Mouse (Mus musculus) liver, embryonic 14.5 days (tissue): ENCODE data around the gene Stxbp4. TPM values are rescaled to one million over a fixed set of nuclear protein-coding genes. Genes with fewer than 3 reads are reported as not detected.

ENCODE experiments used
- ATAC-seq: fragments of 200-750 bp; cut with Nextera tagmentation; 2 replicates; pipeline ENCODE4 v1.8.0; 2017; ENCODE audit warnings: moderate number of reproducible peaks, mild to moderate bottlenecking, moderate library complexity; ENCODE audit not compliant: insufficient read depth
- DNase-seq, 3 experiments: peaks; one replicate each; pipeline ENCODE4 v3.0.0-alpha.2; 2012 to 2013; ENCODE audit warnings: low read depth in 3 of 3, low spot score in 3 of 3
- H3K27ac ChIP-seq: fragments of 300-500 bp; sonication (generic); 2 replicates; pipeline ENCODE4 v1.5.1; 2014; ENCODE audit warnings: moderate library complexity, mild to moderate bottlenecking, control low read depth, inconsistent platforms
- H3K27me3 ChIP-seq: fragments of 300-500 bp; sonication (generic); 2 replicates; pipeline ENCODE4 v1.6.1; 2014; ENCODE audit warnings: mild to moderate bottlenecking, low read length, moderate library complexity; ENCODE audit not compliant: control insufficient read depth, insufficient read depth
- H3K36me3 ChIP-seq: fragments of 300-500 bp; sonication (generic); replicated peaks from 2 replicates; pipeline ENCODE4 v1.6.1; 2014; ENCODE audit warnings: low read depth; ENCODE audit not compliant: control insufficient read depth, insufficient read depth
- H3K4me1 ChIP-seq, 2 experiments: fragments of 200-500 bp in 1 of 2; fragments of 300-500 bp in 1 of 2; sonication (generic) in 1 of 2; replicated peaks; 2 replicates each; pipeline ENCODE4 v1.6.1; 2012 to 2014; ENCODE audit warnings: antibody characterized with exemption in 1 of 2, inconsistent platforms in 1 of 2, low read length in 1 of 2; ENCODE audit not compliant: control insufficient read depth in 2 of 2, insufficient read depth in 2 of 2
- H3K4me2 ChIP-seq: fragments of 300-500 bp; sonication (generic); 2 replicates; pipeline ENCODE4 v1.6.1; 2014; ENCODE audit warnings: low read depth, mild to moderate bottlenecking, control low read depth, moderate library complexity
- H3K4me3 ChIP-seq, 2 experiments: fragments of 200-500 bp in 1 of 2; fragments of 300-500 bp in 1 of 2; sonication (generic) in 1 of 2; 2 replicates each; pipeline ENCODE4 v1.5.1; 2012 to 2014; ENCODE audit warnings: low read depth in 2 of 2, low read length in 2 of 2, mild to moderate bottlenecking in 2 of 2, control low read depth in 1 of 2, inconsistent platforms in 1 of 2, moderate library complexity in 1 of 2; ENCODE audit not compliant: insufficient read depth in 1 of 2
- H3K9ac ChIP-seq: fragments of 300-500 bp; sonication (generic); replicated peaks from 2 replicates; pipeline ENCODE4 v1.6.1; 2014; ENCODE audit warnings: mild to moderate bottlenecking, control low read depth, moderate library complexity
- H3K9me3 ChIP-seq: fragments of 300-500 bp; sonication (generic); 2 replicates; pipeline ENCODE4 v1.6.1; 2016; ENCODE audit warnings: low read length, mixed read lengths; ENCODE audit not compliant: control insufficient read depth
- CTCF ChIP-seq: IDR thresholded peaks from 2 replicates; pipeline ENCODE4 v1.5.1; 2016; ENCODE audit warnings: antibody characterized with exemption, low read depth, control low read depth
- EP300 ChIP-seq: IDR thresholded peaks from 2 replicates; pipeline ENCODE4 v1.6.1; 2016; ENCODE audit warnings: antibody characterized with exemption, low read depth
- WGBS: fragments of 180-500 bp; shearing (Covaris S2); extraction: QIAGEN DNeasy Blood & Tissue Kit; methylation state at CpG from one replicate; pipeline ENCODE4 v1.1.7; 2014; ENCODE audit not compliant: insufficient replicate concordance; 5-methylcytosine and 5-hydroxymethylcytosine counted together
- polyA plus RNA-seq, 2 experiments: library from polyadenylated mRNA; depleted of rRNA in 1 of 2; stranded (reverse) in 1 of 2; unstranded in 1 of 2; fragments of >200 nt; fragmentation: Nextera tagmentation in 1 of 2; extraction: Ambion mirVana in 1 of 2; gene quantifications; 2 replicates each; pipeline versions ENCODE4 v1.2.1 to v1.2.3; 2012 to 2014

Gene Stxbp4
- polyA plus RNA-seq, 2 experiments, result 2.6 to 6.2 TPM

DNA sequence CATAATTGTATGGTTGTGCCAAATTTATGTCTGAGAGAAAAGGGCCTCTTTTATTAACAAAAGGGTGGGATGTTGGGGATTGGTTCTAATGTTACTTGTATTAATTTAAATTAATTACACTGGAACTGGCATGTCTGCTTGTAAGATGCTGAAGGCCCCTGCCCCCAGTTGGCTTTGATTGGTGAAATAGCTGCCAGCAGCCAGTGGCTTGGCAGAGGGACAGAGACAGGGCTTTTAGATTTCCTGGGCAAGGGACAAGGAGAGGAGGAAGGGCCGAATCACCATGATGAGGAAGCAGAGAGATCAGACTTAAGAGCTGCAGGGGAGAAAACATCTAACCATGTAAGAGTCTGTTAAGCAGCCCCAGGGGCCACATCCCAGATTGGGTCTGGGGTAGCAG lies 46.9 kb downstream of the Stxbp4 start:
- no peaks in the 10 kb centered on the region for H3K27me3 ChIP-seq
- H3K27ac ChIP-seq, result no peak overlapping the region
- H3K4me3 ChIP-seq, result no peak overlapping the region
- H3K36me3 ChIP-seq, result no peaks in the 10 kb centered on the region
- no peak overlapping the region for H3K9ac ChIP-seq
- no peaks in the 10 kb centered on the region for H3K9me3 ChIP-seq
- TF ChIP-seq CTCF (no peak), EP300 (no peak)
- no peak for DNase-seq
- H3K4me1 ChIP-seq, result no peaks in the 10 kb centered on the region
- 58% methylated on average over 1 of the region's 1 CpGs for WGBS
- ATAC-seq, result no peak
- no peak overlapping the region for H3K4me2 ChIP-seq

DNA sequence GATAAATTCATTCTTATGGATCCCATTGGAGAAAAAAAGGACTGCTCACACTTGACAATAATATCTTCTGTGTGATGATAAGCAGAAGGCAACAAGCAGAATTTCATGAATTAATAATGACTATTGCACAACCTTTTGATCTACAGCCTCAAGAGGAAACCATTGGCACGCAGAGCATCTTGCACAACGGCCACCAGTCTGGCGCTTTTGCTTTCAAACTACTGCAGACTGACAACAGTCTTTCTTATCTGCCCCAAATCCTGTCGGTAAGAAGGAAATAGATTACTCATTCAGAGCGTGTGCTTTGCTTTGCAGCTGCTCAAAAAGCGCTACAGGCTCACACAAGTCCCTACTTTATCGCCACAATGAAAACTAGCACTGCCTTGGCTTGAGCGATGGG lies 51.7 kb downstream of the Stxbp4 start:
- no peak overlapping the region for H3K9ac ChIP-seq
- ATAC-seq, result no peak

DNA sequence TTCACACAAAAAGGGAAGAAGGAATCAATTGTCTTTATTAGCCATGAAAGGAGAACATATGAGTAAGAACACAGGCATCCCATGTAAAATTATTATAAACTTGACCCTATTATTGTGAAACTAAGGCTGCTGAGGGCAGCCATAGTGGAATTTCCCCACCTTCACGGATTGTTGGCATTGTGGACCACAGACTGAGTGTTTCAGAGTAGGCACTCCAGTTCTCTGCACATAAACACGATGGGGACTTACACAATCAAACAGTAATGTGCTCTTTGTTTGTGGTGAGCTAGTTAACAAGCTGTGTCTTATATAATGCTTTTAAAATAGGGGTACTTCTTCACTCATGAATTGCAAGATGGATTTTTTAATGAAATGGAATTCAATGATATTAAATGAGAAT lies 52.1 kb downstream of the Stxbp4 start:
- WGBS, result 52% methylated on average over 2 of the region's 2 CpGs
- H3K27me3 ChIP-seq, result no peaks in the 10 kb centered on the region
- H3K36me3 ChIP-seq, result no peaks in the 10 kb centered on the region
- DNase-seq (no peak), ATAC-seq (no peak)
- TF ChIP-seq EP300 (no peak), CTCF (no peak)
- H3K9ac ChIP-seq, result no peak overlapping the region
- no peaks in the 10 kb centered on the region for H3K4me1 ChIP-seq
- H3K9me3 ChIP-seq, result no peaks in the 10 kb centered on the region
- H3K4me2 ChIP-seq, result no peak overlapping the region
- H3K4me3 ChIP-seq, result no peak overlapping the region
- no peak overlapping the region for H3K27ac ChIP-seq

More for the DNA sequence above, 51.7 kb downstream of the Stxbp4 start:
- H3K27ac ChIP-seq, result no peak overlapping the region
- no peak overlapping the region for H3K4me2 ChIP-seq
- no peaks in the 10 kb centered on the region for H3K36me3 ChIP-seq
- WGBS, result 44% methylated on average over 8 of the region's 8 CpGs
- no peak for DNase-seq
- no peaks in the 10 kb centered on the region for H3K9me3 ChIP-seq
- no peaks in the 10 kb centered on the region for H3K27me3 ChIP-seq
- TF ChIP-seq EP300 (no peak), CTCF (no peak)
- H3K4me1 ChIP-seq, result no peaks in the 10 kb centered on the region
- no peak overlapping the region for H3K4me3 ChIP-seq

DNA sequence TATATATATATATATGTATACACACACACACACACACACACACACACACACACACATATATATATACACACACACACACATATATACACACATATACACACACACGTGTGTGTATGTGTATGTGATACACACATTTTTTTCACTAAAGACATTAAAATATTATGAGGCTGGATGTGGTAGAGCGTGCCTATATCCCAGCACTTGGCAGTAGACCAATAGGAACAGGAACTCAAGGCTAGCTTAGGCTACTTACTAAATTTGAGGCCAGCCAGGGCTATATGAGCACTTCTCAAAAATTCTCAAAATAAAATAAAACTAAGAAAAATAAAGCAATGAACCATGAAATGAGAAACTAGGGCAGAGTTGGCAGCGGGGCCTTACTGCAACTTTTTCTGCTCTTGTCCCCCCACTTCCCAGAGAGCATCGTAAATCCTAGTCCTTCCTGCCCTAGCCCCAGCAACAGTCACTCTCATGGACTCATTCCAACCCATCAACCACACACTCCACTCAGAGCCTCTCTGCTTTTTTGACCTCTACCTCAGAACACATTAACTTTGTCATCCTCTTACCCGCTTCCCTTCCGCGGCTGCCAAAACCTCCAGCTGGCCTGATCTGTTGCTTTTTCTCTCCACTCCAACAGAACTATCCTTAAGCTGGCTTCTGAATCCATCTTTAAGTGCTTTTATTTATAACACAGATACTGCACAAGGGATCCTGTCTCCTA lies 60.7 kb downstream of the Stxbp4 start:
- Histone ChIP-seq H3K4me1 (no peaks in the 10 kb centered on the region), H3K4me3 (no peak overlapping the region), H3K27ac (no peak overlapping the region), H3K9me3 (no peaks in the 10 kb centered on the region), H3K9ac (no peak overlapping the region), H3K4me2 (no peak overlapping the region), H3K27me3 (no peaks in the 10 kb centered on the region), H3K36me3 (no peaks in the 10 kb centered on the region)
- DNase-seq (no peak), ATAC-seq (no peak)
- no peak for TF ChIP-seq CTCF
- no peak for TF ChIP-seq EP300
- WGBS, result 86% methylated on average over 7 of the region's 7 CpGs

DNA sequence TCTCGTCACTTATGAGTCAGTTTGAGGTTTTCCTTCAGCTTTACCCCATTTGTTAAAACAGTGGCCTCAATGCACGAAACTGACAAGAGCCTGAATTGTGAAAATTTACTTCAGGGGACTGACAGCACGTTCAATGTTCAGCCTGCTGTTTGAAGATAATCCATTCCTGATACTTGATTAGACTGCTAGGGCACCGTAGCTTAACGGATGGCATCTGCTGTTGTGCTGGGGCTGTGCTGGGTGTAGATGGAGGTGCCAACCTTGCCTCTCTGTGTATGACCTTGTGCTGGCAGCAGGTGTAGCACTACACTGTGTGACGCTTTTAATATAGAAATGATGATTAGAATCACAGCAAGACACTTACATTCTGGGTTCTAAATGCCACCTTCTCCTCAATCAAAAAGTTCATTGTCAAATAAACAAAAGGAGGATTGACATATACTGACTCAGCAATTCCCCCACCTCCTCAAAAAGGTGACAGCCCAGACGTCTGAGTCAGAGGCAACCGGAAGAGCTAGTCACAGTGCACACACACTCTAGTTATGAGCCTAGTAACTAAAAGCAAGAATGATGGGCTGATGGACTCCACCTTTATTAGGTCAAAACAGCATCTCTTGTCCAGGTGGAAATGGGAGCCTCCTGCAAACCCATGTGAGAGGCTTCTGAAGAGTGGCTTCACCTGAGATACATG lies 61.5 kb downstream of the Stxbp4 start:
- ATAC-seq (no peak), DNase-seq (no peak)
- no peak overlapping the region for H3K4me2 ChIP-seq
- no peaks in the 10 kb centered on the region for H3K9me3 ChIP-seq
- H3K4me3 ChIP-seq, result no peak overlapping the region
- H3K27me3 ChIP-seq, result no peaks in the 10 kb centered on the region
- WGBS, result 59% methylated on average over 8 of the region's 8 CpGs
- TF ChIP-seq EP300 (no peak), CTCF (no peak)
- no peaks in the 10 kb centered on the region for H3K36me3 ChIP-seq
- no peak overlapping the region for H3K27ac ChIP-seq
- no peaks in the 10 kb centered on the region for H3K4me1 ChIP-seq
- no peak overlapping the region for H3K9ac ChIP-seq
